Mouse (Mus musculus) neural tube, embryonic 14.5 days (tissue): Measurements from ENCODE around the gene Txndc5. TPM values are rescaled to one million over a fixed set of nuclear protein-coding genes. Genes with fewer than 3 reads are reported as not detected.

Source experiments
- ATAC-seq: fragments of 200-750 bp; cut with Nextera tagmentation; 2 replicates; pipeline ENCODE4 v1.8.0; 2017; ENCODE audit warnings: low read depth, mild to moderate bottlenecking, moderate TSS enrichment, moderate library complexity
- H3K27ac ChIP-seq: fragments of 300-500 bp; sonication (generic); 2 replicates; pipeline ENCODE4 v1.5.1; 2014; ENCODE audit warnings: low read depth, mild to moderate bottlenecking, control low read depth, low read length, moderate library complexity, mixed read lengths
- H3K27me3 ChIP-seq: fragments of 300-500 bp; sonication (generic); 2 replicates; pipeline ENCODE4 v1.6.1; 2014; ENCODE audit warnings: low read length; ENCODE audit not compliant: control insufficient read depth, insufficient read depth
- H3K36me3 ChIP-seq: fragments of 300-500 bp; sonication (generic); 2 replicates; pipeline ENCODE4 v1.6.1; 2014; ENCODE audit warnings: low read length, mixed read lengths; ENCODE audit not compliant: control insufficient read depth, insufficient read depth
- H3K4me1 ChIP-seq: fragments of 300-500 bp; sonication (generic); 2 replicates; pipeline ENCODE4 v1.6.1; 2014; ENCODE audit warnings: low read length; ENCODE audit not compliant: control insufficient read depth, insufficient read depth
- H3K4me2 ChIP-seq: fragments of 300-500 bp; sonication (generic); 2 replicates; pipeline ENCODE4 v1.6.1; 2014; ENCODE audit warnings: mild to moderate bottlenecking, low read depth, low read length, control low read depth
- H3K4me3 ChIP-seq: fragments of 300-500 bp; sonication (generic); 2 replicates; pipeline ENCODE4 v1.5.1; 2014; ENCODE audit warnings: low read depth, low read length, control low read depth, mixed read lengths
- H3K9ac ChIP-seq: fragments of 300-500 bp; sonication (generic); replicated peaks from 2 replicates; pipeline ENCODE4 v1.6.1; 2014; ENCODE audit warnings: low read depth, mild to moderate bottlenecking, control low read depth, low read length, mixed read lengths
- H3K9me3 ChIP-seq: fragments of 300-500 bp; sonication (generic); 2 replicates; pipeline ENCODE4 v1.6.1; 2016; ENCODE audit warnings: low read length; ENCODE audit not compliant: control insufficient read depth
- WGBS: fragments of 180-500 bp; shearing (Covaris S2); extraction: QIAGEN DNeasy Blood & Tissue Kit; methylation state at CpG from one replicate; pipeline ENCODE4 v1.1.7; 2014; 5-methylcytosine and 5-hydroxymethylcytosine counted together
- polyA plus RNA-seq: library from polyadenylated mRNA; unstranded; fragments of >200 nt; fragmentation: Nextera tagmentation; extraction: Ambion mirVana; gene quantifications from 2 replicates; pipeline ENCODE4 v1.2.1, GENCODE M21; 2014

The Txndc5 gene
- polyA plus RNA-seq, 1 experiment from 2014 or later, result 63.9 TPM

DNA sequence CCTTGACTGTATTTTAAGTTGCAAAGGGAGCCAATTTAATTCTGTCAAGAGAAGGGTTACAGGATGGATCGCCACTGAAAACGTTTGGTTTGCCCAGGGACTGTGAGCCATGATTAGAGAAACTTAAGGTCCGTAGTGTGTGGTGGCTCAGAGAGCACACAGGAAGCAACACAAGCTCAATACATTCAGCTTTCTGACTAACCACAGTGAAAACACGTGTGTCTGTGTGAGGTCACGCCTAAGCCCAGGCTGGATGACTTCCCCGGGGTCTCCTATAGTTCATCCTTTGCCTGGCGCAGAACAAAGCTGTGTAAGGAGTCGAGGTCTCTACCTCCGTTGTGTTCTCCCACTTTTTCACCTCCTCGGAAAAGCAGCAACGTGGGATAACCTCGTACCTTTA, 27.3 kb downstream of the Txndc5 start:
- Histone ChIP-seq H3K9me3 (no peaks in the 10 kb centered on the region), H3K36me3 (peaks cover 19% of the 10 kb centered on the region; the same call in 1 of the 2 replicates), H3K9ac (no peak overlapping the region), H3K27me3 (no peaks in the 10 kb centered on the region), H3K4me3 (no peak overlapping the region), H3K4me1 (no peaks in the 10 kb centered on the region), H3K4me2 (no peak overlapping the region), H3K27ac (no peak overlapping the region)
- WGBS, result 94% methylated on average over 12 of the region's 12 CpGs
- ATAC-seq, result no peak

DNA sequence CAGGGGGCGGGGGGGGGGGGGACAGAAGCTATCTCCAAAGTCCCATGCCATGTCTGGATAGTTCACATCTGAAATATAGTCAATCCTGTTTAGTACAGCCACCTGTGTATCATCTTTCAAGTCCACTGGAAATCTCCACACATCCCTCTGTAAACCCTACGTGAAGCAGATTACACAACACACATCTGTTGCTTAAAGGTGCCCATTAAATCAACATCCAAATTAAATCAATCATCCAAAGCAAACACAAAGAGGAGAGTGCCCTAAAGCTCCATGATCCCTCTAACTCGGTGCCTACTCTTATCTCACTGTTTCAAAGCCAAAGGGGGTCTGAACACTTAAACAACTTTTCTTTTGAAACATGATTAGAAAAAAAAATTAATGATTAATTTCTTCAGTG, 31.9 kb downstream of the Txndc5 start:
- H3K27ac ChIP-seq, result no peak overlapping the region
- ATAC-seq, result no peak
- H3K4me2 ChIP-seq, result no peak overlapping the region
- no peaks in the 10 kb centered on the region for H3K27me3 ChIP-seq
- 68% methylated on average over 3 of the region's 3 CpGs for WGBS
- no peaks in the 10 kb centered on the region for H3K4me1 ChIP-seq
- no peaks in the 10 kb centered on the region for H3K9me3 ChIP-seq
- H3K9ac ChIP-seq, result no peak overlapping the region
- H3K36me3 ChIP-seq, result 0 out of 2 replicates have a peak, but pooled peaks cover 13% of the 10 kb centered on the region
- H3K4me3 ChIP-seq, result no peak overlapping the region

DNA sequence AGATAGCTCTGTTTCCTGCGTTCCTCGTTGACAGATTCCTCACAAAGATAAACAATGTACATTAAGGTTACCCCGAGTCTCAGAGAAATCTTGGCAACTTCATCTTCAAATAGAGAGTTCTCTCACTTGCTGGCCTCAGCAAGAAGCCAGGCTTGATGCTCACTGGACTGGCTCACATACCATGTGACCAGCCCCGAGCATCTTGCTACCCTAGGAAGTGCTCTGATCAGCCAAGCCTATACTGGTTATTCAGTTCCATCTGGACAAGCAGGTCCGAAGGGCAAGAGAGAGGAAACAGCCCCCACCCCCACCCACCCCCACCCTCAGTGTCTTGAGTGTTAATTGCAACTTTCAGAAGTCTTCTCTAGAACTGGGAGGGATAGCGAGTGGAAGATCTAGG, 41.9 kb downstream of the Txndc5 start:
- Histone ChIP-seq H3K36me3 (no peaks in the 10 kb centered on the region), H3K9me3 (no peaks in the 10 kb centered on the region), H3K4me3 (no peak overlapping the region), H3K4me2 (no peak overlapping the region), H3K4me1 (no peaks in the 10 kb centered on the region), H3K9ac (no peak overlapping the region), H3K27ac (no peak overlapping the region), H3K27me3 (no peaks in the 10 kb centered on the region)
- ATAC-seq, result no peak
- 84% methylated on average over 6 of the region's 6 CpGs for WGBS

DNA sequence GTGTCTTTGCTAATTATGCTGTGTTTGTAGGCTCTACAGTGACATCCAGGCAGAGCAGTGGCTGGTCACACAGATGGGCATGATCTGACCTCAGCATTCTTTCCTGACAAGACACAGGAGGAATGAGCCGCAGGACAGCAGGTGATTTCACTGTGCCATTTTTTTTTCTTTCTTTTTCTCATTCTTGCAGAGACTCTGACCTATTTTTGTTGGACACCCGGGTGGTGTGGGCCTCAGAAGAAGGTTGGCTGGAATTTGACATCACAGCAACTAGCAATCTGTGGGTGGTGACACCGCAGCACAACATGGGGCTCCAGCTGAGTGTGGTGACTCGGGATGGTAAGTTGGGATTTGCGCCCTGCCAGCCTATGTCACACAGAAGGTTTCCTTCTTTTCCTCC, 43.9 kb downstream of the Txndc5 start:
- ATAC-seq, result no peak
- Histone ChIP-seq H3K9me3 (no peaks in the 10 kb centered on the region), H3K36me3 (no peaks in the 10 kb centered on the region), H3K27ac (no peak overlapping the region), H3K9ac (no peak overlapping the region), H3K4me1 (no peaks in the 10 kb centered on the region), H3K4me2 (no peak overlapping the region), H3K4me3 (no peak overlapping the region), H3K27me3 (no peaks in the 10 kb centered on the region)
- WGBS, result 85% methylated on average over 5 of the region's 5 CpGs

DNA sequence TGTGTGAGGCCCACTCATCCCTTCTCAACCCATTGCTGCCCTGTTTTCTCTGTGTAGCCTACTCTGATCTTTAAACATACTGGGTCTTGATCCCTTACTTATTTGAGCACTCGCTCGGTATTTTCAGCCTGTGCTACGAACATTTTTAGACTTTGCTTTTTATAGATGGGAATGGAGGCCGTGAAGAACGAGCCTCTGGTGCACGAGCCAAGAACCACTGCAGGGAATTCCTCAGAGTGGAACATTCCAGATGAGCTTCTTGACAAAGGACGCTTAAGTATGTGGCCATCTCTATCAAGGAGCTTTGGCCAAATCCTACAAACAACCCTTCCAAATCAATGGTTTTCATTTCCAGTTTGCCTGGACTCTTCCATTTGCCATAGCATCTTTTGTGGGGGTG, 47.6 kb downstream of the Txndc5 start:
- Histone ChIP-seq H3K36me3 (no peaks in the 10 kb centered on the region), H3K4me2 (no peak overlapping the region), H3K4me3 (no peak overlapping the region), H3K27ac (no peak overlapping the region), H3K9ac (no peak overlapping the region), H3K9me3 (no peaks in the 10 kb centered on the region), H3K27me3 (no peaks in the 10 kb centered on the region), H3K4me1 (no peaks in the 10 kb centered on the region)
- no peak for ATAC-seq
- 87% methylated on average over 7 of the region's 7 CpGs for WGBS

DNA sequence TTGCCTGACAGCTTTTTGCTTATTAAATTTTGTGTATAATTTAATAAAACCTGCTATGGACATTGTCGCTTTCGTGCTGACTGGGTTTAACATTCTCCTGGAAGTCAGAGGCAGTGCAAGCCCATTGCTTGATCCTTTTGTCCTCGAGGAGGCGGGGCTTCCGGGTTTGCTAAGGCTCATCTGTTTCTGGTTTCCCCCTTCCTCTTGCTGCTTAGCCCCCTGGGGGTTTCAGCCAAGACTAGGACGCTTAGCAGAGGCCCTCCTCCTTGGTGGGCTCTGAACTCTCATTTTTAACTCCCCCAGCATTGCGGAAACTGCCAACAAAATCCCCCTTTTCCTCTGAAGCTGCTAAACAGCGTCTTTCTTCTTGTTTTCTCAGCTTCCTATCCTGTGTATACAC, 51.7 kb downstream of the Txndc5 start:
- 41% methylated on average over 8 of the region's 8 CpGs for WGBS
- no peak overlapping the region for H3K27ac ChIP-seq

DNA sequence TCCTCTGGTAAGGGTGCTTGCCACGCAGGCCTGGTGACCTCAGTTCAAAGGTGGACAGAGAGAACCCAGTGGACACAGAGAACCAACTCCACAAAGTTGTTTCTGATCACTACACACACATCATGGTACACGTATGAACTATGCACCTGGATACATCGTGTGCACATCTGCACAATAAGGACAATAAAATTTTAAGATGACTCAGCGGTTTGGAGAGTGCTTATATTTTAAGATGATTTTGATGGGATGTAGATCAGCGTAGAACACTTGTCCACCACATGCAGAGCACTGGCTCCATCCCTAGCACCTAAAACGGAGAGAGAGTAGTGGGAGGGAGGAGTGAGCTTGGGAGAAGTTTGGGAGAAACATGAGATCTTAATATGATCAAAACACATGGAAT, 55.1 kb downstream of the Txndc5 start:
- no peaks in the 10 kb centered on the region for H3K27me3 ChIP-seq
- 88% methylated on average over 6 of the region's 6 CpGs for WGBS

More for the DNA sequence above, 51.7 kb downstream of the Txndc5 start:
- H3K27me3 ChIP-seq, result no peaks in the 10 kb centered on the region
- H3K4me2 ChIP-seq, result no peak overlapping the region
- H3K36me3 ChIP-seq, result no peaks in the 10 kb centered on the region
- H3K4me3 ChIP-seq, result no peak overlapping the region
- no peaks in the 10 kb centered on the region for H3K9me3 ChIP-seq
- no peak for ATAC-seq
- H3K4me1 ChIP-seq, result no peaks in the 10 kb centered on the region
- no peak overlapping the region for H3K9ac ChIP-seq

DNA sequence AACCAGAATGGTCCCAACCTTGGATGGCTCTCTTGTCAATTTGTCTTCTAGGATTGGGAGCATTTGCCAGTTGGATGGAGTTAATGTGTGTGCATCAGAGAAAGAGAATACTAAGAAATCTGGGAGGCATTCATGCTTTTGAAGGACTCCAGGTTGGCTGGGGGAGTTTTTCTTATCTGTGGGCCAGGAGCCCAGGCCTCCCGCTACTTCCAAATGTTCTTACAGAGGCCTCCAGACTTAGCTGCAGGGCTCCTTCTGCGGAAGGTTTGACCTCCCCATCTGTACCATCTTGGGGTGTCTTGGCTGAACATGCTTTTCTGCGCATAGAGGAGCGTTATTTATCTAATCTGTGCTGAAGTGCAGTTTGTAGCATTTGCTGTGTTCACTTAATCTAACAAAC, 56.0 kb downstream of the Txndc5 start:
- H3K4me3 ChIP-seq, result no peak overlapping the region
- WGBS, result 92% methylated on average over 4 of the region's 4 CpGs
- no peaks in the 10 kb centered on the region for H3K9me3 ChIP-seq
- no peaks in the 10 kb centered on the region for H3K27me3 ChIP-seq
- no peak for ATAC-seq
- H3K9ac ChIP-seq, result no peak overlapping the region
- no peaks in the 10 kb centered on the region for H3K36me3 ChIP-seq
- no peaks in the 10 kb centered on the region for H3K4me1 ChIP-seq
- no peak overlapping the region for H3K4me2 ChIP-seq
- H3K27ac ChIP-seq, result no peak overlapping the region

More for the DNA sequence above, 55.1 kb downstream of the Txndc5 start:
- Histone ChIP-seq H3K4me3 (no peak overlapping the region), H3K27ac (no peak overlapping the region), H3K4me1 (no peaks in the 10 kb centered on the region), H3K9me3 (no peaks in the 10 kb centered on the region), H3K9ac (no peak overlapping the region), H3K36me3 (no peaks in the 10 kb centered on the region), H3K4me2 (no peak overlapping the region)
- ATAC-seq, result no peak

DNA sequence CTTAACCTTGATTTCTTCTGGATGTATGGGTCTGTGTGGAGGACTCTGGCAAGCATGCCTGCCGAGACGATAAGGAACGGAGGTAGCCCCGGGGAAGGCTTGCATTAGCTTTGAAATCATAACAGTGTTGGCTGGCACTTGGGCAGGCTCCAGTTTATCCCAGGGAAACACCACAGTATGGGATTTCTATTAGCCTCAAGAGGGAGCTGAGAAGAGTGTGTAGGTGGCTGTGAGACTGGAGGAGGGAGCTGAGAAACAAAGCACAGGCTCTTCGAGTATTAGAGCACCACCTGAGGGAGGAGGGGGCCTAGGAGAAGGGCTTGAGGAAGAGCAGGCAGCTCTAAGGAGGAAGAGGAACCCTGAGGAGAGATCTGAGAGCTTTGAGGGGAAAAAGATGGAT, 57.7 kb downstream of the Txndc5 start:
- no peak overlapping the region for H3K9ac ChIP-seq
- no peaks in the 10 kb centered on the region for H3K4me1 ChIP-seq
- no peaks in the 10 kb centered on the region for H3K27me3 ChIP-seq
- H3K4me2 ChIP-seq, result no peak overlapping the region
- H3K27ac ChIP-seq, result no peak overlapping the region
- no peaks in the 10 kb centered on the region for H3K9me3 ChIP-seq
- H3K4me3 ChIP-seq, result no peak overlapping the region
- ATAC-seq, result no peak
- H3K36me3 ChIP-seq, result no peaks in the 10 kb centered on the region
- WGBS, result 85% methylated on average over 5 of the region's 5 CpGs

DNA sequence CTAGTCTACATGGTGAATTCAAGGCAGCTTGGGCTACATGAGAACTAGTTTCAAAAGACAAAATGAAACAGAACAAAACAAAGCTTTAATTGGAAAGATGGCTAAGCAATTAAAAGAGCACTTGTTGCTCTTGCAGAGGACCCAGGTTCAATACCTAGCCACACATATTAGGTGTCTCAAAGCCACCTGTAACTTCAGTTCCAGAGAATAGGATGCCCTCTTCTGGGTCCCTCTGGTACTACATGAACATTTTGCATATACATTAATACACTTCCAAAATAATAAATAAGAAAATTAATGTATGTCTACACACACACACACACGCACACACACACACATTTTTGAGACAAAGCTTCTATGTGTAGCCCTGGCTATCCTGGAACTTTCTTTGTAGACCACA, 65.2 kb downstream of the Txndc5 start:
- no peaks in the 10 kb centered on the region for H3K9me3 ChIP-seq
- H3K36me3 ChIP-seq, result no peaks in the 10 kb centered on the region
- no peak overlapping the region for H3K4me2 ChIP-seq
- no peak overlapping the region for H3K9ac ChIP-seq
- ATAC-seq, result no peak
- 76% methylated on average over 1 of the region's 1 CpGs for WGBS
- no peaks in the 10 kb centered on the region for H3K4me1 ChIP-seq
- H3K27ac ChIP-seq, result no peak overlapping the region
- H3K27me3 ChIP-seq, result no peaks in the 10 kb centered on the region
- no peak overlapping the region for H3K4me3 ChIP-seq
